Mouse (Mus musculus): Measurements from ENCODE around the gene Prss53.
"Not testable (repeated sequence)": the region's sequence is repeated elsewhere in the genome, so short reads cannot be mapped to it uniquely, and the experiment has no call there.

Prss53 gene

GRCm38 (mm10) chr7:127875627-127876001, 15.2 kb downstream of the Prss53 start:
- peak; percentile 97 for DNase-seq (ENCODE audit: low spot score)

GRCm38 (mm10) chr7:127874812-127875626, 15.8 kb downstream of the Prss53 start:
- DNase-seq (ENCODE audit: low spot score), result no peak

GRCm38 (mm10) chr7:127870136-127870821, 20.5 kb downstream of the Prss53 start:
- peak; percentile 7 for DNase-seq (ENCODE audit: low spot score)

- peak; percentile 30 for DNase-seq (ENCODE audit: low spot score)
Measured at GRCm38 (mm10) chr7:127869149-127869810, 21.5 kb downstream of the Prss53 start.

DNA sequence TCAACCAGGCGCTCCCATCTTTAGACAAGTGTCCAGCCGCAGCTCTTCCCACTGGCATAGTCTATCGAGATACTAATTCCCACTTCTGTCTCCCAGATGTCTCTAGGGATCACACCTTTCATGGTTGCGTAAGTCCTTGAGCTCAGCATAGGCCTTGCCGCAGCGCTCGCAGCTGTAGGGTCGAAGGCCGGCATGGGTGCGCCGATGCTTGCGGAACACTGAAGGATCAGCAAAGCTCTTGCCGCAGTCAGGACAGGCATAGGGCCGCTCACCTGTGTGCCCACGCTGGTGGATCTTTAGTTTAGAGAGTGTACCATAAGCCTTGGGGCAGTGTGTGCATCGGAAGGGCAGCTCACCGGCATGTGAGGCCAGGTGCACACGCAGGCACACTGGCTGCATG, 23.1 kb downstream of the Prss53 start:
- DNase-seq (ENCODE audit: low spot score), result no peak

GRCm38 (mm10) chr7:127866434-127866833, 24.3 kb downstream of the Prss53 start:
- DNase-seq (ENCODE audit: low spot score), result no peak

GRCm38 (mm10) chr7:127858258-127858657, 32.5 kb downstream of the Prss53 start:
- no peak for DNase-seq (ENCODE audit: low spot score)

DNA sequence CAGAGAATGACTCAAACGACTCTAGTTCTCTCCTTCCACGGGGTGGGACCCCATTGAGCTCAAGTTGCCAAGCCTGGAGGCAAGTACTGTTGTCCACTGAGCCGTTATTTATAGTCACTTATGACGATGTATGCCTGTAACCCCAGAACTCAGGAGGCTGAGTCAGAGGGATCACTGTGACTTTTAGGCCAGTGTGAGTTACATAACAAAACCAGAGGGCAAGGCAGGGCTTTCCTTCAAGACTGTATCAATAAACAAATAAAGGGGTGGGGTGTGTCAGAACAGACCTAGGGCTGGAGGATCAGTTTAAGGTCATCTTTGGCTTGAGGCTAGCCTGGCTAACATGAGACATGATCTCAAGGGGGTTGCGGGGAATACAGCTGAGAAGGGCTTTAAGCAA, 39.9 kb downstream of the Prss53 start:
- DNase-seq (ENCODE audit: low spot score), result no peak

GRCm38 (mm10) chr7:127849973-127850875, 40.5 kb downstream of the Prss53 start:
- DNase-seq (ENCODE audit: low spot score), result no peak

- DNase-seq (ENCODE audit: low spot score), result peak; percentile 81
Measured at GRCm38 (mm10) chr7:127842001-127842718, 48.6 kb downstream of the Prss53 start.

DNA sequence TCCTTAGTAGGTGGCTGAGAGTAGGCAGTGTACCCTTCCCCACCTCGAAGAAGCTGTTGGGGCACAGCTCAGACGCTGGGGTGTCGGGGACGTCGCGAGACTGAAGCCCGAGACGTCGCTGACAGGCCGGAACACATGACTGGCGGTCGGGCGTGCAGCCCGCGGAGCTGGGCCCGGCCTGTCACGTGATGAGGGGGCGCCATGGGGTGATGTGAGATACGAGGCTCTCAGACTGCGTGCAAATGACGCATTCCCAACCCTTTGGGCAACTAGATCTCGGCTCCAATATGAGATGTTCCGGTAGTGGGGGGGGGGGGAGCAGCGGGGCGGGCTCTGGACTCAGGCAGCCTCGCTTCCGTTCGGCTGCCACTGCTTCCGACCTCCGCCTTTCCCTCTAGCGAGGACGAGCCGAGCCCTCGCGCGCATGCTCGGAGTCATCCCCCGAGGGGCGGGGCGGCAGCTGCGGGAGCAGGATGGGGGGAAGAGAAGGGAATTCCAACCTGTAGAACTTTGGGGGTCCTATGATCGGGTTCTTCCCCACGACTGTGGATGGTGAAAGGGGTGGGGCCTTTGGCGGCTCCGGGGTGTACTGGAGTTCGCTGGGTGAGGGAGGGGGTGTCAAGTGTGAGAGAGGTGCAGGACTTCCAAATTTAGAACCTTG, 49.3 kb downstream of the Prss53 start:
- peak; percentile 87 for DNase-seq (ENCODE audit: low spot score)

GRCm38 (mm10) chr7:127840886-127841285, 49.9 kb downstream of the Prss53 start:
- no peak for DNase-seq (ENCODE audit: low spot score)

DNA sequence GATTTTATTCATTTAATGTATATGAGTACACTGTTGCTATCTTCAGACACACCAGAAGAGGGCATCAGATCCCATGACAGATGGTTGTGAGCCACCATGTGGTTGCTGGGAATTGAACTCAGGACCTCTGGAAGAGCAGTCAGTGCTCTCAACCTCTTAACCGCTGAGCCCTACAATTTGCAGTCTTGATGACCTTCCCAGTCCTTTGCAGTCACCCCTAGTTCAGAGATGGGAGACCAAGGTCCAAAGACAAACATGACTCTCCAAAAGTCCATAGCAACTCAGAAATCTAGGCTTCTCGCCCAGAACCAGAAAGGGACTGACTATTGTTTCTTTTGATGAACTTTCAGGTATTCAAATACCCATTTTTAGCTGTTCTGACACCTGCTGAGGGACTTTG, 50.7 kb downstream of the Prss53 start:
- DNase-seq (ENCODE audit: low spot score), result not testable (repeated sequence)

- not testable (repeated sequence) for DNase-seq (ENCODE audit: low spot score)
Measured at GRCm38 (mm10) chr7:127837878-127838277, 52.9 kb downstream of the Prss53 start.

- DNase-seq (ENCODE audit: low spot score), result no peak
Measured at GRCm38 (mm10) chr7:127837473-127837872, 53.3 kb downstream of the Prss53 start.

Measured in retina, embryonic 14.5 days (tissue).